Mouse (Mus musculus) midbrain, embryonic 12.5 days (tissue): ENCODE results near the gene Insig2. TPM values are rescaled to one million over a fixed set of nuclear protein-coding genes. Genes with fewer than 3 reads are reported as not detected.

ENCODE experiments used
- ATAC-seq: fragments of 200-750 bp; cut with Nextera tagmentation; 2 replicates; pipeline ENCODE4 v1.8.0; 2017; ENCODE audit warnings: low read depth, moderate TSS enrichment, moderate library complexity; ENCODE audit not compliant: low FRiP score
- H3K27ac ChIP-seq: fragments of 300-500 bp; sonication (generic); replicated peaks from 2 replicates; pipeline ENCODE4 v1.5.1; 2016; ENCODE audit warnings: mild to moderate bottlenecking
- H3K27me3 ChIP-seq: fragments of 300-500 bp; sonication (generic); 2 replicates; pipeline ENCODE4 v1.6.1; 2016; ENCODE audit warnings: mild to moderate bottlenecking
- H3K36me3 ChIP-seq: fragments of 300-500 bp; sonication (generic); 2 replicates; pipeline ENCODE4 v1.6.1; 2016
- H3K4me1 ChIP-seq: fragments of 300-500 bp; sonication (generic); 2 replicates; pipeline ENCODE4 v1.6.1; 2016
- H3K4me2 ChIP-seq: fragments of 300-500 bp; sonication (generic); replicated peaks from 2 replicates; pipeline ENCODE4 v1.6.1; 2016; ENCODE audit warnings: mild to moderate bottlenecking, moderate library complexity
- H3K4me3 ChIP-seq: fragments of 300-500 bp; sonication (generic); 2 replicates; pipeline ENCODE4 v1.5.1; 2016; ENCODE audit warnings: mild to moderate bottlenecking
- H3K9ac ChIP-seq: fragments of 300-500 bp; sonication (generic); replicated peaks from 2 replicates; pipeline ENCODE4 v1.6.1; 2016; ENCODE audit warnings: mild to moderate bottlenecking, moderate library complexity
- H3K9me3 ChIP-seq: fragments of 300-500 bp; sonication (generic); 2 replicates; pipeline ENCODE4 v1.6.1; 2016; ENCODE audit warnings: mild to moderate bottlenecking
- WGBS: fragments of 180-500 bp; shearing (Covaris S2); methylation state at CpG from one replicate; pipeline ENCODE4 v1.1.7; 2016; 5-methylcytosine and 5-hydroxymethylcytosine counted together
- polyA plus RNA-seq: library from polyadenylated mRNA; unstranded; fragments of >200 nt; fragmentation: Nextera tagmentation; extraction: Ambion mirVana; gene quantifications from 2 replicates; pipeline ENCODE4 v1.2.1, GENCODE M21; 2016

Gene Insig2
- 30.3 and 35.5 TPM in 2 replicates for polyA plus RNA-seq

DNA sequence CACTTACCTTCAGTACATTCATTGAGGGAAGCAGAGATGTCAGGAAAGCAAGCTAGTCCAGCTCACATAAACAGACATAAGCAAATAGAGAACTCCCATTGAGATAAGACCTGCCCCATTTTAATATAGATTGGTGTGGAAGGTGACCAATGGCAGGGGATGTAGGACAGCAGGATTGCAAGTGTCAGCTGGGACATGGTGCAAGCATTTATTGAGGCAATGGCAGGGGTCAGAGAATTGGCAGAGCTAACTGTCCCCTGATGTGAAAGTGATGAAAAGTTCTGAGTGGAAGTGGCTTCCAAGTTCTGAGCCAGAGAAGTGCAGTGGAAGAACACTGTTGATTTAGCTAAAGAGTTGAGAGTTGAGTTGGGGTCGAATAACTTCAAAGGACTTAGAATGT, at the start of gene Insig2:
TSS of gene Insig2 (minus strand) at position 105 of the 400 bp plus-strand sequence.
- no peak for ATAC-seq
- no peaks in the 10 kb centered on the region for H3K27me3 ChIP-seq
- H3K9ac ChIP-seq: no peak within 1 kb of the TSS
- H3K4me1 ChIP-seq: peaks cover 6% of the 10 kb centered on the region; the same call in 1 of the 2 replicates
- 90% methylated on average over 1 of the region's 1 CpGs for WGBS
- no peak within 1 kb of the TSS for H3K4me2 ChIP-seq
- no peak within 1 kb of the TSS for H3K4me3 ChIP-seq
- 0 out of 2 replicates have a peak, but pooled peaks cover 3% of the 10 kb centered on the region for H3K36me3 ChIP-seq
- H3K27ac ChIP-seq: no peak within 1 kb of the TSS
- no peaks in the 10 kb centered on the region for H3K9me3 ChIP-seq

DNA sequence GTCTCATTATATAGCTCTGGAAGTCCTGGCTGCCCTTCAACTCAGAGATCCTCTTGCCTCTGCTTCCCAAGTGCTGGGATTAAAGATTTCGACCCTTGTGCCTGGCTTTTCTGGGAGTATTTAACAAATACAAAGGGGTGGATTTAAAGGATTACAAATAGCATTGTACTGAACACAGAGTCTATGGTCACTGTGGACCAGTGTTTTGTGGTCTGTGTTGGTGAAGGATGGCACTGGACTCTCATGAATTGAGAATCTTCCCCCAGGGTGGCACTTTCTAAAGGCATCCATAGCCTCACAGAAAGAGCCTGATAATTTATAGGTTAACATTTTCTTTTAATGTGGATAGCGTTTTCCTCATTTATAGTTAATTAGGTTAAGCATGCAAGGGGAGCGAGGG, 49.2 kb upstream of the Insig2 start:
- no peaks in the 10 kb centered on the region for H3K27me3 ChIP-seq
- no peaks in the 10 kb centered on the region for H3K4me1 ChIP-seq
- no peak overlapping the region for H3K4me3 ChIP-seq
- ATAC-seq: no peak
- WGBS: 63% methylated on average over 3 of the region's 3 CpGs
- no peak overlapping the region for H3K27ac ChIP-seq
- H3K4me2 ChIP-seq: no peak overlapping the region
- no peak overlapping the region for H3K9ac ChIP-seq
- no peaks in the 10 kb centered on the region for H3K9me3 ChIP-seq
- no peaks in the 10 kb centered on the region for H3K36me3 ChIP-seq

- no peak overlapping the region for H3K27ac ChIP-seq
- no peak overlapping the region for H3K4me2 ChIP-seq
- ATAC-seq: no peak
- no peaks in the 10 kb centered on the region for H3K4me1 ChIP-seq
- H3K36me3 ChIP-seq: no peaks in the 10 kb centered on the region
- H3K9ac ChIP-seq: no peak overlapping the region
- no peaks in the 10 kb centered on the region for H3K27me3 ChIP-seq
- 90% methylated on average over 3 of the region's 3 CpGs for WGBS
- H3K9me3 ChIP-seq: no peaks in the 10 kb centered on the region
- no peak overlapping the region for H3K4me3 ChIP-seq
Observed at GRCm38 (mm10) chr1:121380033-121380432, 47.6 kb upstream of the Insig2 start.

DNA sequence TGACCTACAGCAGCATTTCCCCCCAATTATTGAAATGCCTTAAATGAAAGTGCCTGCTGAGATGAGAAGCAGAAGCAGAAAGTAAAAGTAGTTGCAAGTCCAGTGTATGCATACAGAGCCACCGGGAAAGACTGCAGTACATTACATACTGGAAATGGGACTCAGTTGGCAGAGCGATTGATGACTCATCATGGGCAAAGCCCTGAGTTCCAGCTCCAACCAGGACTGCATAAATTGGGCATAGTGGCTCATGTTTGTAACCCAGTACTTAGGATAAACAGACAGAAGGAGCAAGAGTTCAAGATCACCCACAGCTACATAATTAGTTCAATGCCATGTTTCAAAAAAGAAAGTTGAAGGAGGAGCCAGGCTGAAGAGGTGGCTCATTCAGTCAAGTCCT, 45.5 kb upstream of the Insig2 start:
- no peak for ATAC-seq
- Histone ChIP-seq H3K4me3 (no peak overlapping the region), H3K9ac (no peak overlapping the region), H3K27ac (no peak overlapping the region), H3K4me1 (no peaks in the 10 kb centered on the region), H3K4me2 (no peak overlapping the region), H3K9me3 (no peaks in the 10 kb centered on the region), H3K27me3 (no peaks in the 10 kb centered on the region), H3K36me3 (no peaks in the 10 kb centered on the region)
- 94% methylated on average over 2 of the region's 2 CpGs for WGBS

DNA sequence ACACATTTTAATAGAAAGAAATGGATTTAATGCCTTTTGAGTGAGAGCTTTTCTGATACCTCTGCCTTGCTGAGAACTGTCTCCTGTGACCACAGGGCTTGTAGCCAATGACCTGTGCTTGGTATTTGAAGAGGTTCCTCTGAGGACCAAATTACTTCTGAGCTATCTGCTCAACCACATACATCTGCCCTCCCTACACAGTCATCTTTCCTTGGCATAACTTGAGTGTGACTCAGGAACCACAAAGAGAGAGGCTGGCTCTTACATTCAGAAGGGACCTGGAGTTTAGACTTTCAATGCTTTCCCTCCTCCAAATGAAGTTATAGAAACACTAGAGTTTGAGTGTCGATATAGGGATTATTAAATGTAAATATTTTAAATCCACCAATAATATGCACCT, 45.0 kb upstream of the Insig2 start:
- no peak for ATAC-seq
- H3K27ac ChIP-seq: no peak overlapping the region
- H3K36me3 ChIP-seq: no peaks in the 10 kb centered on the region
- no peak overlapping the region for H3K9ac ChIP-seq
- no peak overlapping the region for H3K4me2 ChIP-seq
- WGBS: 88% methylated on average over 1 of the region's 1 CpGs
- H3K4me1 ChIP-seq: no peaks in the 10 kb centered on the region
- no peaks in the 10 kb centered on the region for H3K27me3 ChIP-seq
- H3K4me3 ChIP-seq: no peak overlapping the region
- no peaks in the 10 kb centered on the region for H3K9me3 ChIP-seq

DNA sequence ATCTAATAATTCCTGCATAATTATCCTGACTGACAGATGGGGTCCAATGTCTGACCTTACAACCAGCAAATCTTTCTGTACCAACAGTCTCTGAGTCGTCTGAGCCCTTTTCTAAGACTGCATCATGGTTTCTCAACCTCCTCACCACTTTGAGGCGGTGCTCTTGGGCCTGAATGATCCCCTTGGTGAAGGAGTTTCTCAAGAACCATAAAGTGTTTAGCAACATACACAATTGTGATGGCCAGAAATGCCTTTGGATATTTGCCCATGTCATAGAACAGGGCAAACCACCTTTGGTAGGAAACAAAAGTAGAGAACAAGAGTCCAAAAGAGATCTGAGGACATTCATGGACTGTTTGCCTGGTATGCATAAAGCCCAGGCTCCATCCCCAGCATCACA, 41.2 kb upstream of the Insig2 start:
- Histone ChIP-seq H3K4me1 (no peaks in the 10 kb centered on the region), H3K9me3 (no peaks in the 10 kb centered on the region), H3K9ac (no peak overlapping the region), H3K4me3 (no peak overlapping the region), H3K27ac (no peak overlapping the region), H3K4me2 (no peak overlapping the region), H3K36me3 (no peaks in the 10 kb centered on the region), H3K27me3 (no peaks in the 10 kb centered on the region)
- 75% methylated on average over 2 of the region's 2 CpGs for WGBS
- ATAC-seq: no peak

DNA sequence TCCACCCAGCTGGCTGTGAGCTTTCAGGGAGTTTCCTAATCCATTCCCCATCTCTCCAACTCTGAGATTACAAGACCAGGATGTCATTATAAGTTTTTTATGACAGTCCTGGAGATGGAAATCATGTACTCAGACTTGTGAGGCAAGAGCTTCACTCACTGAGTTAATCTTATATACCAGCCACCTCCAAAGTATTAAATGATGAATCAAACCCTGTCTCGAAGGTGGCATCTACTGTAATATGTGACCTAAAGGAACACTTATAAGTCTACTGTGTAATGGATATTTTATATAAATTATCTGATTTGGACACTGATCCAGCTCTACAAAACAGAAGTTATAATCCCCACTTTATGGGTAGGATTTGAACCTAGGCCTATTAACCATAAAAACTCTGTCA, 40.3 kb upstream of the Insig2 start:
- no peak overlapping the region for H3K4me2 ChIP-seq
- H3K27ac ChIP-seq: no peak overlapping the region
- H3K36me3 ChIP-seq: no peaks in the 10 kb centered on the region
- no peaks in the 10 kb centered on the region for H3K9me3 ChIP-seq
- ATAC-seq: no peak
- 90% methylated on average over 1 of the region's 1 CpGs for WGBS
- H3K4me3 ChIP-seq: no peak overlapping the region
- no peaks in the 10 kb centered on the region for H3K4me1 ChIP-seq
- no peaks in the 10 kb centered on the region for H3K27me3 ChIP-seq
- no peak overlapping the region for H3K9ac ChIP-seq

GRCm38 (mm10) chr1:121371449-121371848, 39.1 kb upstream of the Insig2 start:
- H3K4me2 ChIP-seq: no peak overlapping the region
- H3K4me3 ChIP-seq: no peak overlapping the region
- WGBS: 79% methylated on average over 12 of the region's 12 CpGs
- no peaks in the 10 kb centered on the region for H3K27me3 ChIP-seq
- H3K36me3 ChIP-seq: no peaks in the 10 kb centered on the region
- H3K4me1 ChIP-seq: no peaks in the 10 kb centered on the region
- H3K9me3 ChIP-seq: no peaks in the 10 kb centered on the region
- no peak for ATAC-seq
- H3K9ac ChIP-seq: no peak overlapping the region
- H3K27ac ChIP-seq: no peak overlapping the region

DNA sequence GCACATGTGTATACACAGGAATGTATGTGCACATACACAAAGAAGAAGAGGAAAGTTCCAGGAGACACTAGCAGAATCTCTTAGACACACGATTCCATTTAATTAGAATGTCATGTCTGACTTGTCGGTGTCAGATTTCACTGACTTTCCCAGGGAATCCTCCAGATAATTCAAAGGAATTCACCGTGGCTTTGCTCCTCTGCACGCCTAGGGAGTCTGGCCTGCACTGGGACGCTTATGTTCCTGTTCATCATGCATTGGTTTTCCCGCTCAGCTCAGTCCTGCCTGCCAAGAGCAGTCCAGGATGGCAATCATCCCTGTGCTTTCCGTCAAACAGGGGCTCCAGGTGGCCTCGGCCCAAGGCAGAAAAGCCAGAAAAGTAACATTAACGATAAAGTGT, 34.9 kb upstream of the Insig2 start:
- no peak overlapping the region for H3K27ac ChIP-seq
- no peak for ATAC-seq
- WGBS: 45% methylated on average over 9 of the region's 9 CpGs
- no peaks in the 10 kb centered on the region for H3K4me1 ChIP-seq
- H3K4me3 ChIP-seq: no peak overlapping the region
- no peak overlapping the region for H3K4me2 ChIP-seq
- H3K36me3 ChIP-seq: no peaks in the 10 kb centered on the region
- H3K27me3 ChIP-seq: no peaks in the 10 kb centered on the region
- no peak overlapping the region for H3K9ac ChIP-seq
- H3K9me3 ChIP-seq: no peaks in the 10 kb centered on the region

DNA sequence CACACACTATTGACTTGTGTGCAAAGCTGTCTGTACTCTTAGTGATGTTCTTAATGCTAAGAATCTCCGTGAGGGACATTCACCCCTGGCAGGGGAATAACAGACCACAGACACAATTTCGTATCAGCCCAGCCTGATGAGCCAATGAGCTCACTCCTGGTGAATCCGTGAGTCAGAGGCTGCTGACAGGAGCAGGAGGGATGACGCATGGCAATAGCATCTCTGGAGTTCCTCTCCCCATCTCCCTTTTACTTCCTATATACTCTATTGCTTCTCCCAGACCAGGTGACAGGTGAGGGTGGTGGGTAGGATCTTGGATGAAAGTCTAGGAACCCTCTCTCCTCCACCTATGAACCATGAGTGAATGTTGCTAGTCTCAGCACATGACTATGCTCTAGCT, 28.2 kb upstream of the Insig2 start:
- Histone ChIP-seq H3K4me3 (no peak overlapping the region), H3K9ac (no peak overlapping the region), H3K4me1 (no peaks in the 10 kb centered on the region), H3K27ac (no peak overlapping the region), H3K36me3 (no peaks in the 10 kb centered on the region), H3K4me2 (no peak overlapping the region), H3K27me3 (no peaks in the 10 kb centered on the region), H3K9me3 (no peaks in the 10 kb centered on the region)
- ATAC-seq: no peak
- WGBS: 72% methylated on average over 4 of the region's 4 CpGs

DNA sequence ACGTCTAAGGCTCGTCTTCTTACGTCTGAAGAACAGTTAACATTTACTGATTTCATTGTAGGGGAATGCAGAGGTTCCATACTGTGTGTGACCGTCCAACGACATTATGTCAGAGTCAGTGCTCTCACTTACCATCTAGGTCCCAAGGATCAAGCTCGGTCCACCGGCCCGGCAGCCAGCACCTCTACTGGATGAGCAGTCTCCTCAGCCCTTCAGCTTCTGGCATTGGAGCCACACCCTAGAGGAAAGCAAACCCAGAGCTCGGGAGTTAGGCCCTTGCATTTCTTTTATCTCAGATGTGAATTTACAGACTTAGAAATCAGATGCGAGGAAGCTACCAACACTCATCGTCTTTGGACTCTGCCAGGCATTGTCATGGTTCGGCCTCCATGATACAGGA, 27.3 kb upstream of the Insig2 start:
- H3K4me3 ChIP-seq: no peak overlapping the region
- H3K9ac ChIP-seq: no peak overlapping the region
- no peak for ATAC-seq
- H3K36me3 ChIP-seq: no peaks in the 10 kb centered on the region
- no peaks in the 10 kb centered on the region for H3K9me3 ChIP-seq
- no peaks in the 10 kb centered on the region for H3K4me1 ChIP-seq
- no peak overlapping the region for H3K4me2 ChIP-seq
- no peak overlapping the region for H3K27ac ChIP-seq
- 88% methylated on average over 12 of the region's 12 CpGs for WGBS
- H3K27me3 ChIP-seq: no peaks in the 10 kb centered on the region

DNA sequence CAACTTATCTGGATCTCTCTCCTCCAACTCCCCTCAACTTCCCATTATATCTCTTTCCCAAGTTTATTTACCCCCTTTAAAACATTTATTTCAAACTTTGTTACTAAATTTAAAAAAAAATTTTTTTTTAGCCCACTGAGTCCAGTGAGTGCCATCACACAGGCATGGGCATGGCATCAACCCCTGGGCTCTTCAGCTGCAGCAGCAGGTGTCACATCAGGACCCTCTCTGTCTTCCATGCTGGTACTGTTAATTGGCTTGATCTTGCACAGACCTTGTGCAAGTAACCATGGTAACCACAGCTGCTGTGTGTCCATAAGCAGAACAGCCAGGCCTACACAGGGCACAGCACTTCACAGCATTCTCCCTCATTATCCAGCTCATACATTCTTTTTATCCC, 21.4 kb upstream of the Insig2 start:
- Histone ChIP-seq H3K9me3 (peaks cover 5% of the 10 kb centered on the region; the same call in 1 of the 2 replicates), H3K9ac (no peak overlapping the region), H3K4me2 (no peak overlapping the region), H3K27ac (no peak overlapping the region), H3K4me1 (no peaks in the 10 kb centered on the region), H3K27me3 (no peaks in the 10 kb centered on the region), H3K4me3 (no peak overlapping the region), H3K36me3 (no peaks in the 10 kb centered on the region)
- ATAC-seq: no peak

GRCm38 (mm10) chr1:121351037-121351436, 18.6 kb upstream of the Insig2 start:
- WGBS: 84% methylated on average over 3 of the region's 3 CpGs

More at GRCm38 (mm10) chr1:121351037-121351436, 18.6 kb upstream of the Insig2 start:
- H3K4me2 ChIP-seq: no peak overlapping the region
- H3K9ac ChIP-seq: no peak overlapping the region
- no peaks in the 10 kb centered on the region for H3K27me3 ChIP-seq
- H3K36me3 ChIP-seq: no peaks in the 10 kb centered on the region
- no peaks in the 10 kb centered on the region for H3K4me1 ChIP-seq
- H3K4me3 ChIP-seq: no peak overlapping the region
- ATAC-seq: no peak
- peaks cover 5% of the 10 kb centered on the region; the same call in 1 of the 2 replicates for H3K9me3 ChIP-seq
- no peak overlapping the region for H3K27ac ChIP-seq
